Mouse (Mus musculus) embryonic facial prominence, embryonic 14.5 days (tissue): ENCODE data around the gene Mettl27. TPM values are rescaled to one million over a fixed set of nuclear protein-coding genes. Genes with fewer than 3 reads are reported as not detected.

Experiments used
- ATAC-seq: fragments of 200-750 bp; cut with Nextera tagmentation; 2 replicates; pipeline ENCODE4 v1.8.0; 2017; ENCODE audit warnings: low read depth, moderate number of reproducible peaks, moderate TSS enrichment
- DNase-seq: peaks from one replicate; pipeline ENCODE4 v3.0.0-alpha.2; 2015; ENCODE audit warnings: low spot score
- H3K27ac ChIP-seq: fragments of 300-500 bp; sonication (generic); replicated peaks from 2 replicates; pipeline ENCODE4 v1.5.1; 2014; ENCODE audit warnings: low read depth, mild to moderate bottlenecking, low read length, moderate library complexity
- H3K27me3 ChIP-seq: fragments of 300-500 bp; sonication (generic); replicated peaks from 2 replicates; pipeline ENCODE4 v1.6.1; 2014; ENCODE audit warnings: low read length; ENCODE audit not compliant: control insufficient read depth, insufficient read depth
- H3K36me3 ChIP-seq: fragments of 300-500 bp; sonication (generic); 2 replicates; pipeline ENCODE4 v1.6.1; 2014; ENCODE audit warnings: low read length, mixed read lengths; ENCODE audit not compliant: control insufficient read depth, insufficient read depth
- H3K4me1 ChIP-seq: fragments of 300-500 bp; sonication (generic); 2 replicates; pipeline ENCODE4 v1.6.1; 2014; ENCODE audit warnings: antibody characterized with exemption, low read length; ENCODE audit not compliant: control insufficient read depth, insufficient read depth
- H3K4me2 ChIP-seq: fragments of 300-500 bp; sonication (generic); 2 replicates; pipeline ENCODE4 v1.6.1; 2014; ENCODE audit warnings: low read depth, mild to moderate bottlenecking, low read length, moderate library complexity, mixed read lengths
- H3K4me3 ChIP-seq: fragments of 300-500 bp; sonication (generic); 2 replicates; pipeline ENCODE4 v1.5.1; 2014; ENCODE audit warnings: low read depth, mild to moderate bottlenecking, low read length
- H3K9ac ChIP-seq: fragments of 300-500 bp; sonication (generic); 2 replicates; pipeline ENCODE4 v1.6.1; 2014; ENCODE audit warnings: low read depth, mild to moderate bottlenecking, low read length, moderate library complexity, mixed read lengths
- H3K9me3 ChIP-seq: fragments of 300-500 bp; sonication (generic); 2 replicates; pipeline ENCODE4 v1.6.1; 2016; ENCODE audit warnings: low read length; ENCODE audit not compliant: control insufficient read depth
- WGBS: fragments of 180-500 bp; shearing (Covaris S2); extraction: QIAGEN DNeasy Blood & Tissue Kit; methylation state at CpG from one replicate; pipeline ENCODE4 v1.1.7; 2014; 5-methylcytosine and 5-hydroxymethylcytosine counted together
- polyA plus RNA-seq: library from polyadenylated mRNA; unstranded; fragments of >200 nt; fragmentation: Nextera tagmentation; extraction: Ambion mirVana; gene quantifications from 2 replicates; pipeline ENCODE4 v1.2.1, GENCODE M21; 2014

The Mettl27 gene
- polyA plus RNA-seq, 1 experiment from 2014 or later = 10.6 TPM

GRCm38 (mm10) chr5:134976577-134977250, 44.5 kb downstream of the Mettl27 start:
- H3K9me3 ChIP-seq = no peaks in the 10 kb centered on the region

GRCm38 (mm10) chr5:134977837-134978236, 45.7 kb downstream of the Mettl27 start:
- 81% methylated on average over 4 of the region's 4 CpGs for WGBS
- Histone ChIP-seq H3K4me2 (no peak overlapping the region), H3K27me3 (no peaks in the 10 kb centered on the region), H3K36me3 (no peaks in the 10 kb centered on the region), H3K4me3 (no peak overlapping the region), H3K9ac (no peak overlapping the region), H3K4me1 (no peaks in the 10 kb centered on the region), H3K9me3 (no peaks in the 10 kb centered on the region), H3K27ac (no peak overlapping the region)
- DNase-seq = no peak
- ATAC-seq = no peak

More at GRCm38 (mm10) chr5:134976577-134977250, 44.5 kb downstream of the Mettl27 start:
- no peaks in the 10 kb centered on the region for H3K36me3 ChIP-seq
- no peak overlapping the region for H3K4me3 ChIP-seq
- no peak overlapping the region for H3K9ac ChIP-seq
- WGBS = 84% methylated on average over 14 of the region's 14 CpGs
- ATAC-seq (no peak), DNase-seq (no peak)
- H3K4me2 ChIP-seq = no peak overlapping the region
- no peaks in the 10 kb centered on the region for H3K4me1 ChIP-seq
- no peak overlapping the region for H3K27ac ChIP-seq
- H3K27me3 ChIP-seq = no peaks in the 10 kb centered on the region

GRCm38 (mm10) chr5:134981149-134981548, 49.0 kb downstream of the Mettl27 start:
- ATAC-seq (no peak), DNase-seq (no peak)
- H3K4me3 ChIP-seq = no peak overlapping the region
- H3K27ac ChIP-seq = no peak overlapping the region
- no peak overlapping the region for H3K4me2 ChIP-seq
- no peaks in the 10 kb centered on the region for H3K36me3 ChIP-seq
- no peak overlapping the region for H3K9ac ChIP-seq
- 59% methylated on average over 10 of the region's 10 CpGs for WGBS
- peaks cover 28% of the 10 kb centered on the region for H3K27me3 ChIP-seq
- H3K9me3 ChIP-seq = no peaks in the 10 kb centered on the region
- H3K4me1 ChIP-seq = no peaks in the 10 kb centered on the region

- Histone ChIP-seq H3K4me2 (no peak overlapping the region), H3K9ac (no peak overlapping the region), H3K4me3 (no peak overlapping the region), H3K36me3 (no peaks in the 10 kb centered on the region), H3K4me1 (0 out of 2 replicates have a peak, but pooled peaks cover 2% of the 10 kb centered on the region), H3K9me3 (no peaks in the 10 kb centered on the region), H3K27ac (no peak overlapping the region), H3K27me3 (peaks cover 48% of the 10 kb centered on the region)
- no peak for ATAC-seq
- 68% methylated on average over 1 of the region's 1 CpGs for WGBS
- DNase-seq = no peak
Measured at GRCm38 (mm10) chr5:134983111-134983510, 50.9 kb downstream of the Mettl27 start.

GRCm38 (mm10) chr5:134983771-134984170, 51.6 kb downstream of the Mettl27 start:
- peaks cover 53% of the 10 kb centered on the region for H3K27me3 ChIP-seq
- DNase-seq = no peak

GRCm38 (mm10) chr5:134985633-134986297, 53.6 kb downstream of the Mettl27 start, which contains the start of gene Cldn3:
Gene Cldn3, plus strand, starts transcription at chr5:134986214.
- no peaks in the 10 kb centered on the region for H3K36me3 ChIP-seq
- H3K4me3 ChIP-seq = peak within 1 kb of the TSS; percentile 36
- H3K9ac ChIP-seq = peak within 1 kb of the TSS; percentile 54
- H3K4me2 ChIP-seq = peak within 1 kb of the TSS; percentile 50
- ATAC-seq (peak; percentile 89), DNase-seq (peak; percentile 91)
- H3K4me1 ChIP-seq = 0 out of 2 replicates have a peak, but pooled peaks cover 2% of the 10 kb centered on the region
- peaks cover 55% of the 10 kb centered on the region for H3K27me3 ChIP-seq
- WGBS = 1% methylated on average over 25 of the region's 25 CpGs
- peak within 1 kb of the TSS; percentile 75 for H3K27ac ChIP-seq
- H3K9me3 ChIP-seq = no peaks in the 10 kb centered on the region

More at GRCm38 (mm10) chr5:134983771-134984170, 51.6 kb downstream of the Mettl27 start:
- ATAC-seq = no peak
- H3K27ac ChIP-seq = no peak overlapping the region
- no peak overlapping the region for H3K4me3 ChIP-seq
- H3K36me3 ChIP-seq = no peaks in the 10 kb centered on the region
- H3K9me3 ChIP-seq = no peaks in the 10 kb centered on the region
- H3K9ac ChIP-seq = no peak overlapping the region
- no peak overlapping the region for H3K4me2 ChIP-seq
- 0 out of 2 replicates have a peak, but pooled peaks cover 2% of the 10 kb centered on the region for H3K4me1 ChIP-seq
- 7% methylated on average over 3 of the region's 3 CpGs for WGBS

GRCm38 (mm10) chr5:134986298-134987268, 54.4 kb downstream of the Mettl27 start:
- no peaks in the 10 kb centered on the region for H3K36me3 ChIP-seq
- H3K27me3 ChIP-seq = peaks cover 55% of the 10 kb centered on the region
- 2% methylated on average over 46 of the region's 79 CpGs for WGBS
- H3K4me1 ChIP-seq = 0 out of 2 replicates have a peak, but pooled peaks cover 2% of the 10 kb centered on the region
- H3K27ac ChIP-seq = peak overlapping the region; percentile 75
- H3K9me3 ChIP-seq = no peaks in the 10 kb centered on the region
- ATAC-seq (no peak), DNase-seq (no peak)
- peak overlapping the region; percentile 54 for H3K9ac ChIP-seq
- H3K4me3 ChIP-seq = peak overlapping the region; percentile 36
- H3K4me2 ChIP-seq = peak overlapping the region; percentile 50

GRCm38 (mm10) chr5:134989166-134989565, 57.0 kb downstream of the Mettl27 start:
- Histone ChIP-seq H3K9me3 (no peaks in the 10 kb centered on the region), H3K9ac (no peak overlapping the region), H3K4me1 (0 out of 2 replicates have a peak, but pooled peaks cover 2% of the 10 kb centered on the region), H3K27ac (no peak overlapping the region), H3K4me3 (peak overlapping the region; percentile 8; the same call in 1 of the 2 replicates), H3K36me3 (no peaks in the 10 kb centered on the region), H3K4me2 (0 out of 2 replicates have a peak overlapping the region, but pooled peaks have one; percentile 1), H3K27me3 (peaks cover 47% of the 10 kb centered on the region)
- ATAC-seq (no peak), DNase-seq (no peak)
- WGBS = 67% methylated on average over 11 of the region's 11 CpGs
